Mouse (Mus musculus) T-cell, adult 2 months (primary cell): ENCODE measurements at regions not wholly inside any gene's neighbourhood (a gene's known extent, or its start where the extent isn't known, plus 50 kb on each side); places are given as distances from the start of the nearest gene placed in this dataset.

Experiments used
- DNase-seq: peaks from one replicate; pipeline ENCODE4 v3.0.0; 2022; ENCODE audit warnings: low spot score

- peak; percentile 34 for DNase-seq
Observed at GRCm38 (mm10) chr3:121104571-121105407, 66.7 kb downstream of the Rwdd3 start.

GRCm38 (mm10) chr3:121102871-121103270, 68.6 kb downstream of the Rwdd3 start:
- no peak for DNase-seq

GRCm38 (mm10) chr3:121102120-121102519, 69.4 kb downstream of the Rwdd3 start:
- no peak for DNase-seq

DNA sequence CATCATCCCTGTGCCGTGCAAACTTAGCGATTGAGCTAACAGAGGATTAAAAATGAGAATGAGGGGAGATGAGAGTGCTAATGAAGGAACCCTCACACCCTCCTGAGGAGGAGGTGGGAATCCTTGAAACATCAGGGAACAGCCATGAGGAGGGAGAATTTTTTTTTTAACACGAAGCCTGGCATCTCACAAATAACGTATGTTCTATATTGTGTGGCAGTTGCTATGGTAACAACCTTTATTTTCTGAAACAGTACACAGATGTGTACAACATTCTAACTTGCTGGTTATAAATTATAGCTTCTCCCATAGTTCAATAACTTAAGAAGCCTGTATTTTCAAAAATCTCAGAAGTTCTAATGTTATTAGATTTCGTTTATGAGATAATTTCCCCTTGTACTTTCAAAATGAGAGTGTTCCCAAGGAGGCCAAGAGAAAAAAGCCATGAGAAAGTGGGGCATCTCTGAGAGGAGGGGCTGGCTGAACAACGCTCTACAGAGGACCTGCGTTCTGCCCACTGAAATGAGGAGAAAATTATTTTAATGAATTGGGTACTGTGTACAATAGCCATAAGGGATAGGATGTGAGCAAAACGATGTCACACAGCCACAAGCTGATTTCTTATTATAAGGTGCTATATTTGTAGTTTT, 71.2 kb downstream of the Rwdd3 start:
- no peak for DNase-seq

- DNase-seq, result no peak
Observed at GRCm38 (mm10) chr3:121093509-121093908, 78.0 kb downstream of the Rwdd3 start.

DNA sequence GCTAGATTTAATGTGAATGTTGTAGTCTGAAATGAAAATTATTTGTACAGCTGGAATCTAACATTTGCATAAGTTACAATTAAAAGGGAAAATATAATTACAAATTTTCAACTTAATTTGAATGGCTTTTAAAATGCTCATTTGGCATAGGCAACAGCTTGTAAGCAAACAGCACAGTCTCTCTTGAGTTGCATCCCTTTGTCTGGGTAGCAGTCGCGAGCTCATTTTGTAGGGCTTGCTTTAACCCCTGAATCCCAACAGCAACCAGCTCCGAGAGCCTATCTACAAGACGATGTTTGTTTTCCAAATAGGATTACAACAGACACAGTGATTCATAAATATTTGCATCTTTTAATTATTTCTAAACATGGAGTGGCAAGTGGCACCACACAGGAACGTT, 82.8 kb downstream of the Rwdd3 start:
- DNase-seq, result no peak

DNA sequence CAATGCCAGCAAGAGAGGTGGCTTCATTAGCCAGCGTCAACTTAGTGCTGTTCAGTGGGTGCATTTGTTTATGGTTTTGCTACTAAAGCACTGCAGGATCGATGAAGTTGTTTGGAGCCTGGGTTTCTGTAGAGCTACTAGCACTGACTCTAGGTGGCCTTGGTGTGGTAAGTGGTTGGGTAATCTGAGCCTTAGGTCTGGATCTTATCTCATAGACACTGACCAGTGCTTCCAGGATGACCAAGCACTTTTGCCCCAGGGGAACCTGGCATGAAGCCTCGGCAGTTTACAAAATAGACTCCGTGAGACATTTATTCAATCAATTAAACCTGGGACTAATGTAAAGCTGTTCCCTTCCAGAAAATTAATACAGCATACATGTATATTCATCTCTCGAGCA, 102.8 kb downstream of the Rwdd3 start:
- DNase-seq, result no peak

- DNase-seq, result no peak
Observed at GRCm38 (mm10) chr3:121035904-121036549, 135.5 kb downstream of the Rwdd3 start.

GRCm38 (mm10) chr3:121025546-121026157, 145.8 kb downstream of the Rwdd3 start:
- no peak for DNase-seq

GRCm38 (mm10) chr3:121024810-121025209, 146.7 kb downstream of the Rwdd3 start:
- no peak for DNase-seq

- DNase-seq, result no peak
Observed at GRCm38 (mm10) chr3:121021126-121021848, 150.2 kb downstream of the Rwdd3 start.

DNA sequence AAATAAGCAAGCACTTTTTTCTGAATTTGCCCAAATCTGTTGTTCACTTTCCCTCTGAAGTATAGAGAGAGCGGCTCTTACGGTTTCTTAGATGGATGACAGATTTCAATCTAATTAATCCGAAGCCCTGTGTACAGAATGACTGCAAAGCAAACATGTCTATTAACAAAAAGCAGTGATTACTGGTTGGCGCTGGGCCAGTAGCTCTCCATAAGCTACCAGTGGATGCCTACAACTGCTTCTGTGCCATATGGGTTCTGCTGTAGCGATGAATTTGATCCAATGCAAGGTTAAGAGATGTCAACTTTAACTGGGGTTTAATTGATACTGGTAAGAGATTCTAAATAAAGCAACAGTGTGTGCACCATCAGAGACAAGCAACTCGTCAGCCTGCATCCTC, 162.3 kb downstream of the Rwdd3 start:
- DNase-seq, result no peak

GRCm38 (mm10) chr3:120983556-120984270, 187.8 kb downstream of the Rwdd3 start:
- no peak for DNase-seq

- no peak for DNase-seq
Observed at GRCm38 (mm10) chr3:120982795-120983555, 188.5 kb downstream of the Rwdd3 start.

DNA sequence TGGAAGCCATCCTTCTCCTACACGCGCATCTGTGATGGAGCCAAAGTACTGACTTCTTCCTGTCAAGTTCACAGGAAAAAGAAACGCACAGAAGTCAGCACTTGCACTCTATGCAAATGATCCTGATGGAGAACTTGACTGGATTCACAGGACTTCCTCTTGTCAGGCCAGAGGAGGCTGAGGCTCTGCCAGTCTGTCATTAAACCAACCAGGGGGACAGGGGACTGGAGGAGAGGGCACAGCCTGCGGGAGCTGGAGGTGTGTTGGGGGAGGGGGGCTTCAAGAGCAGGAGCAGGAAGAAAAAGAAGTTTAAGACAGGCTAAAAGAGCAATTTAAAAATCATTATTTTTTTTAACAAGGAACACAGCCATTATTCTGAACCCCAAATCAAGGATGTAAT, 189.3 kb downstream of the Rwdd3 start:
- DNase-seq, result no peak

DNA sequence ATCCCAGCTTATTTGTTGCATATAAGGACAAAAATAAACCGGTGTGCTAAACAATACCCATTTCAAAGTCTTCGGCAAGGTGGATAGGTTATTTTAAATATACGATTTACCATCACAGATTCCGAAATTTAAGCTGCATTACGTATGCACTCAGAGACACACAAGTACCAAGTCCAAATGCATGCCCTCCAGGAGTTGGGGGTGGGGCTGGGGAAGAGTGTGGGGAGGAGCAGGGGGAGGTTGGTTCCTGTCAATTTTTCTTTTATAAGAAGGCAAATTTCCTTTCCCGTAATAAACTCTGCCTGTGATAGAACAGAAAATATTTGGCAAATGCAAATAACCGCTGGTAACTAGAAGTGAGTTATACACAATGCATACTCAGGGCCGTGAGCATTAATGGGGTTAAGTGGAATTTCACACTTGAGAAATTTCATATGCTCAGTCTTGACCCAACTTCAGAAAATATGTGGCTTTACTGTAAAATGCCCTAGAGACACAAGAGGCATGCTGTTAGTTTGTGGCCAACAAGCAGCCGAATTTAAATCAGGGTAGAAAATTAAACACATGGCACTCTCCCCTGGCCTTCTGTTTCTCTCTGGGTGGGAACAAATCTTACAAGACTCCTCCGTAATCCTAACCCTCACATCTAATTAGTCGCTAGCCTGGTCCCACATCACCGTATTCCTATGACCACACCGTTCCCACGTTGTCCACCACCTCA, 200.6 kb downstream of the Rwdd3 start:
- no peak for DNase-seq

- DNase-seq, result no peak
Observed at GRCm38 (mm10) chr3:120946906-120947305, 224.6 kb downstream of the Rwdd3 start.

- DNase-seq, result no peak
Observed at GRCm38 (mm10) chr3:120934401-120934800, 237.1 kb downstream of the Rwdd3 start.

GRCm38 (mm10) chr3:120920351-120920750, 251.1 kb downstream of the Rwdd3 start:
- DNase-seq, result no peak

GRCm38 (mm10) chr3:120898931-120899330, 272.6 kb downstream of the Rwdd3 start:
- DNase-seq, result no peak
